Mouse (Mus musculus) heart, adult 9 months (tissue): ENCODE data around the gene Elavl1.
"Not testable (repeated sequence)": the region's sequence is repeated elsewhere in the genome, so short reads cannot be mapped to it uniquely, and the experiment has no call there.

Source experiments
- DNase-seq, 2 experiments: peaks; one replicate each; pipeline ENCODE4 v3.0.0; 2022; ENCODE audit warnings: low spot score in 2 of 2

The Elavl1 gene

GRCm38 (mm10) chr8:4258678-4259077 lies 66.5 kb downstream of the Elavl1 start:
- no peak for DNase-seq

GRCm38 (mm10) chr8:4258233-4258632 lies 67.0 kb downstream of the Elavl1 start:
- DNase-seq, result peak; percentile 40 to 48

GRCm38 (mm10) chr8:4257350-4257749 lies 67.9 kb downstream of the Elavl1 start:
- no peak for DNase-seq

GRCm38 (mm10) chr8:4256911-4257310 lies 68.3 kb downstream of the Elavl1 start:
- no peak for DNase-seq

- DNase-seq, result not testable (repeated sequence)
These were observed 69.7 kb downstream of the Elavl1 start for GRCm38 (mm10) chr8:4255471-4255870.

- DNase-seq, result peak in 1 of 2 experiments; percentile 42
These were observed 71.2 kb downstream of the Elavl1 start for GRCm38 (mm10) chr8:4254001-4254400.

- DNase-seq, result peak; percentile 94 to 96
These were observed 72.0 kb downstream of the Elavl1 start, which contains the start of gene Snapc2 for GRCm38 (mm10) chr8:4252934-4253841. Gene Snapc2, plus strand, starts transcription at chr8:4253080.

GRCm38 (mm10) chr8:4252116-4252760 lies 73.0 kb downstream of the Elavl1 start:
- DNase-seq, result no peak

GRCm38 (mm10) chr8:4250306-4250970 lies 74.8 kb downstream of the Elavl1 start:
- peak; percentile 52 to 74 for DNase-seq

- DNase-seq, result no peak
These were observed 76.0 kb downstream of the Elavl1 start for GRCm38 (mm10) chr8:4249213-4249612.

GRCm38 (mm10) chr8:4247951-4248540 lies 77.2 kb downstream of the Elavl1 start, which contains the start of gene Tgfbr3l:
Gene Tgfbr3l, plus strand, starts transcription at chr8:4248214.
- no peak for DNase-seq

GRCm38 (mm10) chr8:4247241-4247640 lies 78.0 kb downstream of the Elavl1 start:
- DNase-seq, result no peak

GRCm38 (mm10) chr8:4245737-4246136 lies 79.5 kb downstream of the Elavl1 start:
- no peak for DNase-seq

- DNase-seq, result no peak
These were observed 80.2 kb downstream of the Elavl1 start for GRCm38 (mm10) chr8:4245061-4245460.

- peak in 1 of 2 experiments; percentile 25 for DNase-seq
These were observed 85.9 kb downstream of the Elavl1 start for GRCm38 (mm10) chr8:4239193-4239890.

GRCm38 (mm10) chr8:4238434-4239192 lies 86.6 kb downstream of the Elavl1 start, which contains the start of the genes Map2k7 and Gm49320:
Gene Map2k7, plus strand, starts transcription at chr8:4238740.
Gene Gm49320, plus strand, starts transcription at chr8:4238865.
- DNase-seq, result peak; percentile 100

- peak in 1 of 2 experiments; percentile 35 for DNase-seq
These were observed 87.3 kb downstream of the Elavl1 start for GRCm38 (mm10) chr8:4237814-4238433.
